Mouse (Mus musculus) embryo, embryonic 9.5 days (tissue): ENCODE results near the gene Gm3250.
"Not testable (repeated sequence)": the region's sequence is repeated elsewhere in the genome, so short reads cannot be mapped to it uniquely, and the experiment has no call there.

Experiments
- DNase-seq: peaks from one replicate; pipeline ENCODE4 v3.0.0-alpha.2; 2017; ENCODE audit errors: extremely low spot score

Gene Gm3250

DNA sequence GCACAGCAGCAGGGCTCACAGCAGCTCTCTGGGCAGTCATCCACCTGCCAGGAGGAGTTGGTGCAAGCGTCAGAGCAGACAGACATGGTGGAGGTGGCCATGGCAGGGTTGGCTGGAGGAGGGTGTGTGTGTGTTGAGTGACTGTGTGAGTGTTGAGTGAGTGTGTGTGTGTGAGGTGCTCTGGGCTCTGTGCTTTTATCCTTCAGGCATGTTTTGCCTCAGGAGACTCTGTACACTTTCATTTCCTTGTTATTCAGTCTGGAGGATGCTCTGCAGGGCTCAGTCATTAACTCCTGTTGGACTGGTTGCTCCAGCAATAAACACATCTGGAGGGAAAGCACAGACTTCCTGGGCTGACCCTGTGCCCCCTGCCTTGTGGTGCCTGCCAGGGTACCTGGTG is 31.1 kb downstream of the Gm3250 start, which contains the start of gene Gm9736:
Gene Gm9736, minus strand, starts transcription at position 101 of the 400 bp plus-strand sequence.
- not testable (repeated sequence) for DNase-seq

DNA sequence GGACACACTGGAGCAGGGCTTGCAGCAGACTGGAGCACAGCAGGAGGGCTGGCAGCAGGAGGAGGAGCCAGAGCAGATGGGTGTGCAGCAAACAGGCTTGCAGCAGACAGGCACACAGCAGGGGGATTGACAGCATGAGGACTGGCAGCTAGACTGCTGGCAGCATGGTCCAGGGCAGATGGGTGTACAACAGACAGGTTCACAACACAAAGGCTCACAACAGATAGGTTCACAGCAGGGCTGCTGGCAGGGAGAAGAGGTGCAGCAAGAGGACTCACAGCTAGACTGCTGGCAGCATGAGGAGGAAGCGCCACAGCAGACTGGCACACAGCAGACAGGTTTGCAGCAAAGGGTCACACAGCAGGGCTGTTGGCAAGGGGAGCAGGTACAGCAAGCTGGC is 31.7 kb downstream of the Gm3250 start:
- not testable (repeated sequence) for DNase-seq

GRCm38 (mm10) chr10:77741924-77742688 is 40.2 kb downstream of the Gm3250 start, which contains the start of gene Gm18596:
Gene Gm18596 (minus strand): TSS chr10:77742638.
- not testable (repeated sequence) for DNase-seq

GRCm38 (mm10) chr10:77738929-77739328 is 43.4 kb downstream of the Gm3250 start:
- no peak for DNase-seq

- DNase-seq, result no peak
These were observed 46.4 kb downstream of the Gm3250 start for GRCm38 (mm10) chr10:77735928-77736327.
